Mouse (Mus musculus): Measurements from ENCODE around the gene Dennd6a.

- TF ChIP-seq CTCF (IDR thresholded peaks at IDR 0.05; ENCODE audit: insufficient read depth, low read length) (no peak), POLR2A (IDR thresholded peaks at IDR 0.05; ENCODE audit: borderline replicate concordance, extremely low read depth, low read depth, low read length) (no peak)
Measured at GRCm38 (mm10) chr14:26532752-26533151, 40.9 kb upstream of the Dennd6a start.
